Mouse (Mus musculus) forebrain, embryonic 10.5 days (tissue): ENCODE results near the gene Guk1. TPM values are rescaled to one million over a fixed set of nuclear protein-coding genes. Genes with fewer than 3 reads are reported as not detected.

ENCODE experiments used
- polyA plus RNA-seq: library from polyadenylated mRNA; unstranded; fragments of >200 nt; fragmentation: Nextera tagmentation; extraction: Ambion mirVana; gene quantifications from 2 replicates; pipeline ENCODE4 v1.2.1, GENCODE M21; 2016

The Guk1 gene
- polyA plus RNA-seq, 1 experiment from 2014 or later, result 129 TPM

Other genes with a start within 250 kb of the Guk1 start
- gene Hist3h2ba, start 243.3 kb downstream of the Guk1 start, polyA plus RNA-seq, result 22.7 and 36.5 TPM in 2 replicates
- gene Hist3h2a, start 237.5 kb downstream of the Guk1 start, polyA plus RNA-seq, result 15.1 and 19.4 TPM in 2 replicates
- 0.19 and 0.31 TPM in 2 replicates for gene Trim17, start 237.5 kb downstream of the Guk1 start, polyA plus RNA-seq
- 18.5 and 19.6 TPM in 2 replicates for gene Trim11, start 214.1 kb downstream of the Guk1 start, polyA plus RNA-seq
- gene Obscn, start 55.8 kb downstream of the Guk1 start, polyA plus RNA-seq, result 0.01 TPM in 1 of 2 replicates, not detected in the other
- gene Iba57, start 28.5 kb downstream of the Guk1 start, polyA plus RNA-seq, result 5.2 and 6.1 TPM in 2 replicates
- gene Gjc2, start 9.0 kb downstream of the Guk1 start, polyA plus RNA-seq, result not detected in 2 replicates
- gene Mrpl55, start 10.3 kb upstream of the Guk1 start, polyA plus RNA-seq, result 123 and 130 TPM in 2 replicates
- gene 2310033P09Rik, start 16.1 kb upstream of the Guk1 start, polyA plus RNA-seq, result 44.8 and 46.8 TPM in 2 replicates
- 613 and 629 TPM in 2 replicates for gene Arf1, start 36.1 kb upstream of the Guk1 start, polyA plus RNA-seq
- gene Wnt3a, start 98.5 kb upstream of the Guk1 start, polyA plus RNA-seq, result 8.4 and 11.8 TPM in 2 replicates
- gene Wnt9a, start 114.7 kb upstream of the Guk1 start, polyA plus RNA-seq, result 9.9 and 10.9 TPM in 2 replicates
- not detected in 2 replicates for gene Prss38, start 183.4 kb upstream of the Guk1 start, polyA plus RNA-seq